Mouse (Mus musculus) heart, postnatal 0 days (tissue): ENCODE measurements around the gene Mctp1. TPM values are rescaled to one million over a fixed set of nuclear protein-coding genes. Genes with fewer than 3 reads are reported as not detected.

Experiments
- ATAC-seq: fragments of 200-750 bp; cut with Nextera tagmentation; 2 replicates; pipeline ENCODE4 v1.8.0; 2017; ENCODE audit warnings: low read depth, moderate number of reproducible peaks, moderate library complexity; ENCODE audit not compliant: insufficient read depth
- DNase-seq: peaks from one replicate; pipeline ENCODE4 v3.0.0-alpha.2; 2016; ENCODE audit warnings: low spot score
- H3K27ac ChIP-seq: fragments of 300-500 bp; sonication (generic); 2 replicates; pipeline ENCODE4 v1.5.1; 2014; ENCODE audit warnings: low read depth, mild to moderate bottlenecking
- H3K27me3 ChIP-seq: fragments of 300-500 bp; sonication (generic); 2 replicates; pipeline ENCODE4 v1.6.1; 2014; ENCODE audit warnings: low read length, mixed read lengths; ENCODE audit not compliant: control insufficient read depth, insufficient read depth
- H3K36me3 ChIP-seq: fragments of 300-500 bp; sonication (generic); replicated peaks from 2 replicates; pipeline ENCODE4 v1.6.1; 2014; ENCODE audit warnings: low read length, mixed read lengths; ENCODE audit not compliant: control insufficient read depth, insufficient read depth
- H3K4me1 ChIP-seq: fragments of 300-500 bp; sonication (generic); 2 replicates; pipeline ENCODE4 v1.6.1; 2014; ENCODE audit warnings: antibody characterized with exemption; ENCODE audit not compliant: control insufficient read depth, insufficient read depth
- H3K4me2 ChIP-seq: fragments of 300-500 bp; sonication (generic); 2 replicates; pipeline ENCODE4 v1.6.1; 2014; ENCODE audit warnings: low read depth, mild to moderate bottlenecking, low read length, moderate library complexity
- H3K4me3 ChIP-seq: fragments of 300-500 bp; sonication (generic); 2 replicates; pipeline ENCODE4 v1.5.1; 2014; ENCODE audit warnings: low read depth, low read length
- H3K9ac ChIP-seq: fragments of 300-500 bp; sonication (generic); replicated peaks from 2 replicates; pipeline ENCODE4 v1.6.1; 2014; ENCODE audit warnings: low read depth, low read length, mixed read lengths
- H3K9me3 ChIP-seq: fragments of 300-500 bp; sonication (generic); replicated peaks from 2 replicates; pipeline ENCODE4 v1.6.1; 2016; ENCODE audit warnings: low read length; ENCODE audit not compliant: control insufficient read depth
- CTCF ChIP-seq: IDR thresholded peaks from 2 replicates; pipeline ENCODE4 v1.5.1; 2016; ENCODE audit warnings: antibody characterized with exemption, control low read depth, low read depth
- EP300 ChIP-seq: IDR thresholded peaks from 2 replicates; pipeline ENCODE4 v1.6.1; 2016; ENCODE audit warnings: antibody characterized with exemption, low read depth
- WGBS: fragments of 180-500 bp; shearing (Covaris S2); extraction: QIAGEN DNeasy Blood & Tissue Kit; methylation state at CpG from one replicate; pipeline ENCODE4 v1.1.7; 2014; 5-methylcytosine and 5-hydroxymethylcytosine counted together
- polyA plus RNA-seq: library from polyadenylated mRNA; unstranded; fragments of >200 nt; fragmentation: Nextera tagmentation; extraction: Ambion mirVana; gene quantifications from 2 replicates; pipeline ENCODE4 v1.2.1, GENCODE M21; 2015
- total RNA-seq: library from RNA; depleted of rRNA; stranded (reverse); fragments of >200 nt; gene quantifications from 2 replicates; pipeline ENCODE4 v1.2.3, GENCODE M21; 2014; ENCODE audit warnings: low replicate concordance

Gene Mctp1
- total and polyA plus RNA-seq, 2 experiments from 2014 or later = 0.34 TPM; not detected in 1

GRCm38 (mm10) chr13:76391920-76392319, 7.6 kb downstream of the Mctp1 start:
- Histone ChIP-seq H3K9ac (no peak overlapping the region), H3K4me2 (no peak overlapping the region), H3K36me3 (no peaks in the 10 kb centered on the region), H3K9me3 (no peaks in the 10 kb centered on the region), H3K27ac (no peak overlapping the region), H3K4me3 (no peak overlapping the region), H3K4me1 (no peaks in the 10 kb centered on the region), H3K27me3 (no peaks in the 10 kb centered on the region)
- 42% methylated on average over 2 of the region's 2 CpGs for WGBS
- no peak for TF ChIP-seq EP300
- no peak for TF ChIP-seq CTCF
- DNase-seq = no peak
- no peak for ATAC-seq

- H3K9ac ChIP-seq = no peak overlapping the region
- no peak overlapping the region for H3K27ac ChIP-seq
- DNase-seq (no peak), ATAC-seq (no peak)
- H3K27me3 ChIP-seq = no peaks in the 10 kb centered on the region
- H3K4me3 ChIP-seq = no peak overlapping the region
- no peak overlapping the region for H3K4me2 ChIP-seq
- H3K36me3 ChIP-seq = no peaks in the 10 kb centered on the region
- H3K4me1 ChIP-seq = no peaks in the 10 kb centered on the region
- no peaks in the 10 kb centered on the region for H3K9me3 ChIP-seq
- no peak for TF ChIP-seq EP300
- TF ChIP-seq CTCF = no peak
- WGBS = 63% methylated on average over 3 of the region's 3 CpGs
Observed at GRCm38 (mm10) chr13:76393106-76393505, 8.8 kb downstream of the Mctp1 start.

GRCm38 (mm10) chr13:76395906-76396305, 11.6 kb downstream of the Mctp1 start:
- Histone ChIP-seq H3K27ac (no peak overlapping the region), H3K9me3 (no peaks in the 10 kb centered on the region), H3K9ac (no peak overlapping the region), H3K4me2 (no peak overlapping the region), H3K4me1 (no peaks in the 10 kb centered on the region), H3K4me3 (no peak overlapping the region), H3K36me3 (no peaks in the 10 kb centered on the region), H3K27me3 (no peaks in the 10 kb centered on the region)
- ATAC-seq (no peak), DNase-seq (no peak)
- TF ChIP-seq CTCF (no peak), EP300 (no peak)

- ATAC-seq (no peak), DNase-seq (no peak)
- Histone ChIP-seq H3K4me3 (no peak overlapping the region), H3K4me1 (no peaks in the 10 kb centered on the region), H3K9me3 (no peaks in the 10 kb centered on the region), H3K27ac (no peak overlapping the region), H3K9ac (no peak overlapping the region), H3K4me2 (no peak overlapping the region), H3K27me3 (no peaks in the 10 kb centered on the region), H3K36me3 (no peaks in the 10 kb centered on the region)
- 54% methylated on average over 2 of the region's 2 CpGs for WGBS
- TF ChIP-seq EP300 = no peak
- TF ChIP-seq CTCF = no peak
Observed at GRCm38 (mm10) chr13:76409296-76409695, 25.0 kb downstream of the Mctp1 start.

GRCm38 (mm10) chr13:76410665-76411064, 26.3 kb downstream of the Mctp1 start:
- no peak for TF ChIP-seq CTCF
- no peak for TF ChIP-seq EP300
- Histone ChIP-seq H3K9me3 (no peaks in the 10 kb centered on the region), H3K36me3 (no peaks in the 10 kb centered on the region), H3K4me1 (no peaks in the 10 kb centered on the region), H3K4me2 (no peak overlapping the region), H3K27me3 (no peaks in the 10 kb centered on the region), H3K27ac (no peak overlapping the region), H3K9ac (no peak overlapping the region), H3K4me3 (no peak overlapping the region)
- WGBS = 40% methylated on average over 1 of the region's 1 CpGs
- peak; percentile 57 for DNase-seq
- peak; percentile 33 for ATAC-seq

GRCm38 (mm10) chr13:76415346-76415745, 31.0 kb downstream of the Mctp1 start:
- Histone ChIP-seq H3K4me1 (no peaks in the 10 kb centered on the region), H3K4me3 (no peak overlapping the region), H3K27ac (no peak overlapping the region), H3K27me3 (no peaks in the 10 kb centered on the region), H3K9me3 (no peaks in the 10 kb centered on the region), H3K4me2 (no peak overlapping the region), H3K36me3 (no peaks in the 10 kb centered on the region), H3K9ac (no peak overlapping the region)
- ATAC-seq (no peak), DNase-seq (no peak)
- no peak for TF ChIP-seq EP300
- peak; percentile 31 for TF ChIP-seq CTCF
